Mouse (Mus musculus) myocyte (in vitro differentiated cells): Measurements from ENCODE around the gene Wfikkn2. TPM values are rescaled to one million over a fixed set of nuclear protein-coding genes. Genes with fewer than 3 reads are reported as not detected.

Experiments used
- H3K27me3 ChIP-seq: one replicate; pipeline ENCODE4 v1.6.1; 2011; ENCODE audit not compliant: control insufficient read depth, insufficient read depth, insufficient read length
- H3K36me3 ChIP-seq: one replicate; pipeline ENCODE4 v1.6.1; 2011; ENCODE audit not compliant: control insufficient read depth, insufficient read depth
- H3K4me2 ChIP-seq: one replicate; pipeline ENCODE4 v1.6.1; 2011; ENCODE audit warnings: low read depth, control low read depth
- H3K4me3 ChIP-seq: one replicate; pipeline ENCODE4 v1.5.1; 2011; ENCODE audit warnings: mild to moderate bottlenecking, control low read depth, moderate library complexity
- H3K79me2 ChIP-seq: one replicate; pipeline ENCODE4 v1.6.1; 2011; ENCODE audit not compliant: control insufficient read depth, insufficient read depth
- H3ac ChIP-seq: one replicate; pipeline ENCODE4 v1.6.1; 2011; ENCODE audit not compliant: control insufficient read depth, insufficient read length
- CEBPB ChIP-seq: IDR thresholded peaks from 2 replicates; pipeline ENCODE4 v1.6.1; 2011; ENCODE audit warnings: mild to moderate bottlenecking, moderate library complexity; ENCODE audit not compliant: poor library complexity, insufficient read depth, severe bottlenecking
- E2F4 ChIP-seq: IDR thresholded peaks from one replicate; pipeline ENCODE4 v1.6.1; 2011; ENCODE audit warnings: mild to moderate bottlenecking, control low read depth, moderate library complexity; ENCODE audit not compliant: insufficient read depth
- MAX ChIP-seq: IDR thresholded peaks from one replicate; pipeline ENCODE4 v1.6.1; 2011; ENCODE audit warnings: low read depth, mild to moderate bottlenecking, control low read depth
- MYOD1 ChIP-seq, 3 experiments: IDR thresholded peaks; one replicate each; pipeline ENCODE4 v1.6.1; 2011; ENCODE audit warnings: control low read depth in 2 of 3, low read depth in 2 of 3, mild to moderate bottlenecking in 2 of 3, moderate library complexity in 1 of 3; ENCODE audit not compliant: insufficient read length in 2 of 3, control insufficient read depth in 1 of 3
- MYOG ChIP-seq, 3 experiments: IDR thresholded peaks; one replicate each; pipeline ENCODE4 v1.6.1; 2011; ENCODE audit warnings: control low read depth in 2 of 3, low read depth in 2 of 3, mild to moderate bottlenecking in 2 of 3; ENCODE audit not compliant: insufficient read length in 2 of 3, control insufficient read depth in 1 of 3, insufficient read depth in 1 of 3
- POLR2A ChIP-seq: IDR thresholded peaks from one replicate; pipeline ENCODE4 v1.6.1; 2011; ENCODE audit warnings: low read depth, mild to moderate bottlenecking, control low read depth, moderate library complexity; ENCODE audit not compliant: insufficient read length
- POLR2AphosphoS2 ChIP-seq: IDR thresholded peaks from one replicate; pipeline ENCODE4 v1.6.1; 2011; ENCODE audit warnings: low read depth, control low read depth; ENCODE audit not compliant: insufficient read length
- REST ChIP-seq: IDR thresholded peaks from one replicate; pipeline ENCODE4 v1.6.1; 2011; ENCODE audit warnings: mild to moderate bottlenecking, control low read depth, moderate library complexity; ENCODE audit not compliant: insufficient read depth, insufficient read length
- SRF ChIP-seq: IDR thresholded peaks from one replicate; pipeline ENCODE4 v1.6.1; 2011; ENCODE audit warnings: low read depth; ENCODE audit not compliant: control insufficient read depth, insufficient read length
- TCF12 ChIP-seq: IDR thresholded peaks from one replicate; pipeline ENCODE4 v1.6.1; 2011; ENCODE audit warnings: mild to moderate bottlenecking, control low read depth; ENCODE audit not compliant: poor library complexity, insufficient read depth, severe bottlenecking
- TCF3 ChIP-seq: IDR thresholded peaks from one replicate; pipeline ENCODE4 v1.6.1; 2011; ENCODE audit warnings: low read depth, control low read depth; ENCODE audit not compliant: insufficient read length
- USF1 ChIP-seq: IDR thresholded peaks from one replicate; pipeline ENCODE4 v1.6.1; 2011; ENCODE audit warnings: low read depth, mild to moderate bottlenecking, control low read depth, moderate library complexity
- polyA plus RNA-seq: library from polyadenylated mRNA; unstranded; fragments of >200 nt; fragmentation: generic; extraction: Trizol; gene quantifications from one replicate; pipeline ENCODE4 v1.2.1, GENCODE M21; 2012; ENCODE audit warnings: missing spikeins

Gene Wfikkn2
- polyA plus RNA-seq, 1 experiment, result 0.80 TPM

GRCm38 (mm10) chr11:94230244-94230643 lies 15.6 kb downstream of the Wfikkn2 start:
- TF ChIP-seq POLR2A, result no peak
- no peak for TF ChIP-seq TCF12
- no peak for TF ChIP-seq SRF
- no peak for TF ChIP-seq MYOG (IDR thresholded peaks at IDR 0.05; ENCODE audit: control insufficient read depth in 1 of 3, insufficient read depth in 1 of 3, insufficient read length in 2 of 3, low read depth in 2 of 3)
- TF ChIP-seq E2F4, result no peak
- TF ChIP-seq MAX, result no peak
- TF ChIP-seq MYOD1 (IDR thresholded peaks at IDR 0.05; ENCODE audit: control insufficient read depth in 1 of 3, insufficient read length in 2 of 3, low read depth in 2 of 3), result no peak
- TF ChIP-seq TCF3, result no peak
- TF ChIP-seq REST, result no peak
- TF ChIP-seq CEBPB, result no peak
- no peak for TF ChIP-seq USF1
- Histone ChIP-seq H3ac (no peak overlapping the region), H3K4me2 (no peak overlapping the region), H3K79me2 (no peaks in the 10 kb centered on the region), H3K27me3 (no peaks in the 10 kb centered on the region), H3K4me3 (no peak overlapping the region), H3K36me3 (no peaks in the 10 kb centered on the region)

- peak; percentile 77 to 95 (median 85) for TF ChIP-seq MYOG (IDR thresholded peaks at IDR 0.05; ENCODE audit: control insufficient read depth in 1 of 3, insufficient read depth in 1 of 3, insufficient read length in 2 of 3, low read depth in 2 of 3)
- no peak for TF ChIP-seq USF1
- TF ChIP-seq MYOD1 (IDR thresholded peaks at IDR 0.05; ENCODE audit: control insufficient read depth in 1 of 3, insufficient read length in 2 of 3, low read depth in 2 of 3), result peak; percentile 46 to 93 (median 76)
- peak; percentile 36 for TF ChIP-seq TCF3
- peak; percentile 11 for TF ChIP-seq TCF12
- no peak for TF ChIP-seq E2F4
- H3K36me3 ChIP-seq, result no peaks in the 10 kb centered on the region
Measured at GRCm38 (mm10) chr11:94229207-94229960, 16.4 kb downstream of the Wfikkn2 start.

GRCm38 (mm10) chr11:94228416-94228815 lies 17.4 kb downstream of the Wfikkn2 start:
- Histone ChIP-seq H3K79me2 (no peaks in the 10 kb centered on the region), H3K4me2 (no peak overlapping the region), H3K4me3 (no peak overlapping the region), H3K27me3 (no peaks in the 10 kb centered on the region), H3ac (no peak overlapping the region), H3K36me3 (no peaks in the 10 kb centered on the region)
- TF ChIP-seq POLR2AphosphoS2 (no peak), MYOG (IDR thresholded peaks at IDR 0.05; ENCODE audit: control insufficient read depth in 1 of 3, insufficient read depth in 1 of 3, insufficient read length in 2 of 3, low read depth in 2 of 3) (no peak), MAX (no peak), SRF (no peak), TCF3 (no peak), TCF12 (no peak), CEBPB (no peak), POLR2A (no peak), USF1 (no peak), MYOD1 (IDR thresholded peaks at IDR 0.05; ENCODE audit: control insufficient read depth in 1 of 3, insufficient read length in 2 of 3, low read depth in 2 of 3) (no peak), REST (no peak), E2F4 (no peak)

More at GRCm38 (mm10) chr11:94229207-94229960, 16.4 kb downstream of the Wfikkn2 start:
- Histone ChIP-seq H3K27me3 (no peaks in the 10 kb centered on the region), H3K4me2 (no peak overlapping the region), H3ac (no peak overlapping the region), H3K79me2 (no peaks in the 10 kb centered on the region), H3K4me3 (no peak overlapping the region)

GRCm38 (mm10) chr11:94225985-94226384 lies 19.8 kb downstream of the Wfikkn2 start:
- H3K27me3 ChIP-seq, result no peaks in the 10 kb centered on the region
- TF ChIP-seq MYOG (IDR thresholded peaks at IDR 0.05; ENCODE audit: control insufficient read depth in 1 of 3, insufficient read depth in 1 of 3, insufficient read length in 2 of 3, low read depth in 2 of 3) (no peak), MYOD1 (IDR thresholded peaks at IDR 0.05; ENCODE audit: control insufficient read depth in 1 of 3, insufficient read length in 2 of 3, low read depth in 2 of 3) (no peak), SRF (no peak), REST (no peak), CEBPB (no peak), E2F4 (no peak), POLR2AphosphoS2 (no peak), TCF12 (no peak), MAX (no peak), TCF3 (no peak), POLR2A (no peak), USF1 (no peak)
- H3K4me3 ChIP-seq, result no peak overlapping the region
- no peak overlapping the region for H3ac ChIP-seq
- peak overlapping the region; percentile 61 for H3K4me2 ChIP-seq
- H3K79me2 ChIP-seq, result no peaks in the 10 kb centered on the region
- H3K36me3 ChIP-seq, result no peaks in the 10 kb centered on the region

GRCm38 (mm10) chr11:94223531-94223930 lies 22.3 kb downstream of the Wfikkn2 start:
- Histone ChIP-seq H3K36me3 (no peaks in the 10 kb centered on the region), H3K4me2 (no peak overlapping the region), H3K4me3 (no peak overlapping the region), H3K79me2 (no peaks in the 10 kb centered on the region), H3ac (no peak overlapping the region), H3K27me3 (no peaks in the 10 kb centered on the region)
- TF ChIP-seq CEBPB, result no peak
- TF ChIP-seq POLR2AphosphoS2, result no peak
- no peak for TF ChIP-seq REST
- TF ChIP-seq TCF12, result no peak
- no peak for TF ChIP-seq MYOG (IDR thresholded peaks at IDR 0.05; ENCODE audit: control insufficient read depth in 1 of 3, insufficient read depth in 1 of 3, insufficient read length in 2 of 3, low read depth in 2 of 3)
- no peak for TF ChIP-seq TCF3
- no peak for TF ChIP-seq MYOD1 (IDR thresholded peaks at IDR 0.05; ENCODE audit: control insufficient read depth in 1 of 3, insufficient read length in 2 of 3, low read depth in 2 of 3)
